Mouse (Mus musculus) MEL (cell line): ENCODE data around the gene Adamts4. TPM values are rescaled to one million over a fixed set of nuclear protein-coding genes. Genes with fewer than 3 reads are reported as not detected.

Experiments used
- DNase-seq: peaks from one replicate; pipeline ENCODE4 v3.0.0; 2011; ENCODE audit warnings: low read depth, low spot score
- H3K27ac ChIP-seq: 2 replicates; pipeline ENCODE4 v1.5.1; 2012; ENCODE audit warnings: low read depth, mild to moderate bottlenecking, control low read depth, low read length, moderate library complexity; ENCODE audit not compliant: control insufficient read depth
- H3K27me3 ChIP-seq, 2 experiments: fragments of 150-350 bp in 1 of 2; sonication (generic) in 1 of 2; 2 replicates each; pipeline ENCODE4 v1.6.1; 2012; ENCODE audit warnings: low read length in 2 of 2, mild to moderate bottlenecking in 2 of 2, improper control_type of control experiment in 1 of 2, moderate library complexity in 1 of 2; ENCODE audit not compliant: insufficient read depth in 2 of 2, control insufficient read depth in 1 of 2
- H3K36me3 ChIP-seq, 2 experiments: 2 replicates each; pipeline ENCODE4 v1.6.1; 2012 to 2014; ENCODE audit warnings: low read length in 2 of 2, improper control_type of control experiment in 1 of 2, inconsistent platforms in 1 of 2, mild to moderate bottlenecking in 1 of 2; ENCODE audit not compliant: insufficient read depth in 2 of 2, control insufficient read depth in 1 of 2
- H3K4me1 ChIP-seq, 2 experiments: fragments of 150-350 bp in 1 of 2; sonication (generic) in 1 of 2; 2 replicates each; pipeline ENCODE4 v1.6.1; 2012; ENCODE audit warnings: low read length in 2 of 2, improper control_type of control experiment in 1 of 2, mild to moderate bottlenecking in 1 of 2; ENCODE audit not compliant: insufficient read depth in 2 of 2, control insufficient read depth in 1 of 2
- H3K4me3 ChIP-seq, 2 experiments: fragments of 150-350 bp in 1 of 2; sonication (generic) in 1 of 2; 2 replicates each; pipeline ENCODE4 v1.5.1; 2012; ENCODE audit warnings: low read depth in 2 of 2, low read length in 2 of 2, mild to moderate bottlenecking in 2 of 2, moderate library complexity in 2 of 2, control low read depth in 1 of 2, improper control_type of control experiment in 1 of 2; ENCODE audit not compliant: control insufficient read depth in 1 of 2, insufficient read depth in 1 of 2
- H3K79me2 ChIP-seq: 2 replicates; pipeline ENCODE4 v1.6.1; 2012; ENCODE audit warnings: mild to moderate bottlenecking, low read length, moderate library complexity; ENCODE audit not compliant: control insufficient read depth, poor library complexity, insufficient read depth
- H3K9ac ChIP-seq: 2 replicates; pipeline ENCODE4 v1.6.1; 2012; ENCODE audit warnings: low read depth, mild to moderate bottlenecking, control low read depth, low read length, moderate library complexity; ENCODE audit not compliant: control insufficient read depth, poor library complexity, severe bottlenecking
- H3K9me3 ChIP-seq: fragments of 150-350 bp; sonication (generic); replicated peaks from 2 replicates; pipeline ENCODE4 v1.6.1; 2012; ENCODE audit warnings: mild to moderate bottlenecking, low read length, improper control_type of control experiment, moderate library complexity; ENCODE audit not compliant: insufficient read depth
- BHLHE40 ChIP-seq: IDR thresholded peaks from 2 replicates; pipeline ENCODE4 v1.6.1; 2012; ENCODE audit warnings: low read depth, mild to moderate bottlenecking, inconsistent platforms, low read length, improper control_type of control experiment, borderline replicate concordance
- CHD1 ChIP-seq: IDR thresholded peaks from 2 replicates; pipeline ENCODE4 v1.6.1; 2012; ENCODE audit warnings: low read depth, mild to moderate bottlenecking, inconsistent platforms, low read length, improper control_type of control experiment
- CHD2 ChIP-seq: IDR thresholded peaks from 2 replicates; pipeline ENCODE4 v1.6.1; 2011; ENCODE audit warnings: low read length, improper control_type of control experiment
- CTCF ChIP-seq, 3 experiments: IDR thresholded peaks in 2 of 3; conservative IDR thresholded peaks in 1 of 3; 2 replicates each; pipeline ENCODE4 v1.5.1; 2011 to 2012; ENCODE audit warnings: low read length in 3 of 3, low read depth in 2 of 3, mild to moderate bottlenecking in 2 of 3, improper control_type of control experiment in 1 of 3, inconsistent platforms in 1 of 3, mixed read lengths in 1 of 3, moderate library complexity in 1 of 3; ENCODE audit not compliant: control insufficient read depth in 1 of 3, insufficient read depth in 1 of 3, poor library complexity in 1 of 3, severe bottlenecking in 1 of 3
- ELF1 ChIP-seq: IDR thresholded peaks from 2 replicates; pipeline ENCODE4 v1.6.1; 2014; ENCODE audit warnings: low read depth, mild to moderate bottlenecking, inconsistent platforms, low read length, improper control_type of control experiment, moderate library complexity
- ETS1 ChIP-seq: IDR thresholded peaks from 2 replicates; pipeline ENCODE4 v1.6.1; 2012; ENCODE audit warnings: low read depth, mild to moderate bottlenecking, inconsistent platforms, low read length, improper control_type of control experiment, moderate library complexity
- GABPA ChIP-seq: IDR thresholded peaks from 2 replicates; pipeline ENCODE4 v1.6.1; 2012; ENCODE audit warnings: low read depth, mild to moderate bottlenecking, inconsistent platforms, low read length, improper control_type of control experiment, moderate library complexity
- GATA1 ChIP-seq: IDR thresholded peaks from 2 replicates; pipeline ENCODE4 v1.6.1; 2011; ENCODE audit warnings: low read depth, low read length, improper control_type of control experiment
- KAT2A ChIP-seq: conservative IDR thresholded peaks from 2 replicates; pipeline ENCODE4 v1.6.1; 2012; ENCODE audit warnings: low read depth, low read length, improper control_type of control experiment, inconsistent platforms
- MAFK ChIP-seq: IDR thresholded peaks from 2 replicates; pipeline ENCODE4 v1.6.1; 2011; ENCODE audit warnings: low read depth, mild to moderate bottlenecking, low read length, improper control_type of control experiment, borderline replicate concordance
- MAX ChIP-seq: IDR thresholded peaks from 2 replicates; pipeline ENCODE4 v1.6.1; 2011; ENCODE audit warnings: low read length, improper control_type of control experiment
- MXI1 ChIP-seq: IDR thresholded peaks from 2 replicates; pipeline ENCODE4 v1.6.1; 2011; ENCODE audit warnings: mild to moderate bottlenecking, low read depth, low read length, improper control_type of control experiment
- NELFE ChIP-seq: IDR thresholded peaks from 2 replicates; pipeline ENCODE4 v1.6.1; 2011; ENCODE audit warnings: low read depth, low read length, improper control_type of control experiment
- NRF1 ChIP-seq: IDR thresholded peaks from 2 replicates; pipeline ENCODE4 v1.6.1; 2014; ENCODE audit warnings: low read depth, mild to moderate bottlenecking, inconsistent platforms, low read length, improper control_type of control experiment, moderate library complexity; ENCODE audit not compliant: poor library complexity, insufficient read depth, severe bottlenecking
- POLR2A ChIP-seq, 2 experiments: IDR thresholded peaks; 2 replicates each; pipeline ENCODE4 v1.6.1; 2011 to 2012; ENCODE audit warnings: low read length in 2 of 2, mild to moderate bottlenecking in 2 of 2, control low read depth in 1 of 2, improper control_type of control experiment in 1 of 2, low read depth in 1 of 2, moderate library complexity in 1 of 2; ENCODE audit not compliant: control insufficient read depth in 1 of 2, insufficient read depth in 1 of 2, poor library complexity in 1 of 2
- SIN3A ChIP-seq: IDR thresholded peaks from 2 replicates; pipeline ENCODE4 v1.6.1; 2012; ENCODE audit warnings: low read length, improper control_type of control experiment, inconsistent platforms
- SMC3 ChIP-seq: IDR thresholded peaks from 2 replicates; pipeline ENCODE4 v1.6.1; 2011; ENCODE audit warnings: low read depth, low read length, improper control_type of control experiment
- TAL1 ChIP-seq: IDR thresholded peaks from 2 replicates; pipeline ENCODE4 v1.6.1; 2012; ENCODE audit warnings: mild to moderate bottlenecking, inconsistent platforms, low read length, moderate library complexity, mixed read lengths
- TCF12 ChIP-seq: IDR thresholded peaks from 2 replicates; pipeline ENCODE4 v1.6.1; 2014; ENCODE audit warnings: low read depth, mild to moderate bottlenecking, inconsistent platforms, low read length, improper control_type of control experiment, moderate library complexity
- ZKSCAN1 ChIP-seq: IDR thresholded peaks from 2 replicates; pipeline ENCODE4 v1.6.1; 2012; ENCODE audit warnings: low read depth, mild to moderate bottlenecking, inconsistent platforms, low read length, improper control_type of control experiment, moderate library complexity
- ZMIZ1 ChIP-seq: IDR thresholded peaks from 2 replicates; pipeline ENCODE4 v1.6.1; 2012; ENCODE audit warnings: low read depth, mild to moderate bottlenecking, inconsistent platforms, low read length, improper control_type of control experiment, moderate library complexity
- ZNF384 ChIP-seq: IDR thresholded peaks from 2 replicates; pipeline ENCODE4 v1.6.1; 2012; ENCODE audit warnings: low read depth, mild to moderate bottlenecking, inconsistent platforms, low read length, improper control_type of control experiment
- polyA plus RNA-seq, 2 experiments: library from polyadenylated mRNA; stranded (reverse) in 1 of 2; unstranded in 1 of 2; fragments of >175 nt in 1 of 2; fragments of >200 nt in 1 of 2; gene quantifications; 2 replicates each; pipeline versions ENCODE4 v1.2.1 to v1.2.4; 2012; ENCODE audit warnings: low replicate concordance in 2 of 2, low read depth in 1 of 2; ENCODE audit not compliant: insufficient read length in 2 of 2, insufficient read depth in 1 of 2, missing spikeins in 1 of 2
- total RNA-seq: library from RNA; depleted of rRNA; stranded (reverse); fragments of 300-350 nt; gene quantifications from 2 replicates; pipeline ENCODE4 v1.2.3, GENCODE M21; 2012

Adamts4 gene
- total and polyA plus RNA-seq, 3 experiments = 0.03 TPM; not detected in 2

- no peak within 1 kb of the TSS for H3K4me3 ChIP-seq
- no peak for DNase-seq
- H3K4me1 ChIP-seq = peaks cover 0 to 8% of the 10 kb centered on the region in 2 experiments; a peak in 1 of 4 replicates
- no peaks in the 10 kb centered on the region for H3K27me3 ChIP-seq
- H3K36me3 ChIP-seq = peaks cover 0 to 3% of the 10 kb centered on the region in 2 experiments; a peak in 2 of 4 replicates
- no peaks in the 10 kb centered on the region for H3K9me3 ChIP-seq
- no peak within 1 kb of the TSS for H3K27ac ChIP-seq
- H3K79me2 ChIP-seq = peaks cover 2% of the 10 kb centered on the region; the same call in 1 of the 2 replicates
- no peak within 1 kb of the TSS for H3K9ac ChIP-seq
- TF ChIP-seq ETS1 = no peak
- TF ChIP-seq TAL1 = no peak
- TF ChIP-seq KAT2A = no peak
- TF ChIP-seq NRF1 = no peak
- TF ChIP-seq POLR2A (IDR thresholded peaks at IDR 0.05; ENCODE audit: control insufficient read depth in 1 of 2, insufficient read depth in 1 of 2, low read depth in 1 of 2, low read length in 2 of 2, poor library complexity in 1 of 2) = no peak
- TF ChIP-seq SIN3A = no peak
- TF ChIP-seq ZMIZ1 = no peak
- no peak for TF ChIP-seq SMC3
- TF ChIP-seq BHLHE40 = no peak
- TF ChIP-seq MXI1 = no peak
- TF ChIP-seq NELFE = no peak
- TF ChIP-seq CHD2 = no peak
- TF ChIP-seq ZNF384 = no peak
- TF ChIP-seq GABPA = no peak
- no peak for TF ChIP-seq CTCF (IDR thresholded peaks at IDR 0.05 in 2 of 3, conservative IDR thresholded peaks at IDR 0.05 in 1 of 3; ENCODE audit: control insufficient read depth in 1 of 3, insufficient read depth in 1 of 3, low read depth in 2 of 3, low read length in 3 of 3, poor library complexity in 1 of 3, severe bottlenecking in 1 of 3)
These were observed 25.4 kb upstream of the Adamts4 start, which contains the start of gene Apoa2 for GRCm38 (mm10) chr1:171224857-171225256. Gene Apoa2, plus strand, starts transcription at chr1:171225054.

GRCm38 (mm10) chr1:171226780-171227179, 23.4 kb upstream of the Adamts4 start:
- Histone ChIP-seq H3K27ac (no peak overlapping the region), H3K9ac (no peak overlapping the region)
- DNase-seq = no peak

More at GRCm38 (mm10) chr1:171226780-171227179, 23.4 kb upstream of the Adamts4 start:
- Histone ChIP-seq H3K79me2 (peaks cover 2% of the 10 kb centered on the region; the same call in 1 of the 2 replicates), H3K4me1 (peaks cover 0 to 3% of the 10 kb centered on the region in 2 experiments; a peak in 1 of 4 replicates), H3K27me3 (no peaks in the 10 kb centered on the region), H3K4me3 (no peak overlapping the region), H3K36me3 (peaks cover 0 to 3% of the 10 kb centered on the region in 2 experiments; a peak in 2 of 4 replicates)
- no peak for TF ChIP-seq MAFK
- TF ChIP-seq NRF1 = no peak
- TF ChIP-seq SMC3 = no peak
- no peak for TF ChIP-seq MAX
- TF ChIP-seq ZKSCAN1 = no peak
- no peak for TF ChIP-seq ZNF384
- TF ChIP-seq GATA1 = no peak
- TF ChIP-seq ZMIZ1 = no peak
- no peak for TF ChIP-seq CHD2
- TF ChIP-seq TAL1 = no peak
- no peak for TF ChIP-seq CHD1
- no peak for TF ChIP-seq ELF1
- TF ChIP-seq TCF12 = no peak
- TF ChIP-seq, all 39 proteins: peak for 0
- H3K9me3 ChIP-seq = no peaks in the 10 kb centered on the region
